Mouse (Mus musculus): Measurements from ENCODE around the gene Olfr507. TPM values are rescaled to one million over a fixed set of nuclear protein-coding genes. Genes with fewer than 3 reads are reported as not detected.

Olfr507 gene
- polyA plus RNA-seq, 1 experiment from 2014 or later = not detected

Other genes with a start within 250 kb of the Olfr507 start
- not detected in 2 replicates for gene Olfr495, start 228.6 kb upstream of the Olfr507 start, polyA plus RNA-seq (2016; fragmentation: Nextera tagmentation; extraction: Ambion mirVana)
- not detected in 2 replicates for gene Olfr497, start 201.4 kb upstream of the Olfr507 start, polyA plus RNA-seq (2016; fragmentation: Nextera tagmentation; extraction: Ambion mirVana)
- gene Olfr498, start 156.5 kb upstream of the Olfr507 start, polyA plus RNA-seq (2016; fragmentation: Nextera tagmentation; extraction: Ambion mirVana) = not detected in 2 replicates
- not detected in 2 replicates for gene Olfr502, start 96.7 kb upstream of the Olfr507 start, polyA plus RNA-seq (2016; fragmentation: Nextera tagmentation; extraction: Ambion mirVana)
- not detected in 2 replicates for gene Olfr503, start 77.3 kb upstream of the Olfr507 start, polyA plus RNA-seq (2016; fragmentation: Nextera tagmentation; extraction: Ambion mirVana)
- not detected in 2 replicates for gene Olfr504, start 56.0 kb upstream of the Olfr507 start, polyA plus RNA-seq (2016; fragmentation: Nextera tagmentation; extraction: Ambion mirVana)
- not detected in 2 replicates for gene Olfr506, start 11.0 kb upstream of the Olfr507 start, polyA plus RNA-seq (2016; fragmentation: Nextera tagmentation; extraction: Ambion mirVana)
- gene Olfr508, start 8.2 kb downstream of the Olfr507 start, polyA plus RNA-seq (2016; fragmentation: Nextera tagmentation; extraction: Ambion mirVana) = not detected in 2 replicates
- 0.10 TPM in 1 of 2 replicates, not detected in the other for gene Olfr509, start 30.1 kb downstream of the Olfr507 start, polyA plus RNA-seq (2016; fragmentation: Nextera tagmentation; extraction: Ambion mirVana)
- gene Olfr510, start 44.6 kb downstream of the Olfr507 start, polyA plus RNA-seq (2016; fragmentation: Nextera tagmentation; extraction: Ambion mirVana) = not detected in 2 replicates
- not detected in 2 replicates for gene Olfr512, start 91.5 kb downstream of the Olfr507 start, polyA plus RNA-seq (2016; fragmentation: Nextera tagmentation; extraction: Ambion mirVana)
- gene Olfr513, start 129.2 kb downstream of the Olfr507 start, polyA plus RNA-seq (2016; fragmentation: Nextera tagmentation; extraction: Ambion mirVana) = not detected in 2 replicates
- gene Olfr514, start 204.2 kb downstream of the Olfr507 start, polyA plus RNA-seq (2016; fragmentation: Nextera tagmentation; extraction: Ambion mirVana) = not detected in 2 replicates
- not detected in 2 replicates for gene Olfr516, start 228.7 kb downstream of the Olfr507 start, polyA plus RNA-seq (2016; fragmentation: Nextera tagmentation; extraction: Ambion mirVana)

All from embryonic facial prominence, embryonic 12.5 days (tissue).